Mouse (Mus musculus) layer of hippocampus, postnatal 25 days (tissue): ENCODE data around the gene Dglucy. TPM values are rescaled to one million over a fixed set of nuclear protein-coding genes. Genes with fewer than 3 reads are reported as not detected.

Source experiments
- total RNA-seq, 2 experiments: library from RNA; stranded (reverse); gene quantifications; 2 replicates each; pipeline ENCODE4 v1.2.3; 2021

The Dglucy gene
- total RNA-seq, 2 experiments from 2014 or later: 6.4 to 7.4 TPM

Other genes starting within 250 kb of the Dglucy start
- 10 to 100 TPM; 20.9 to 22.4 TPM for gene Rps6ka5, start 52.1 kb upstream of the Dglucy start, total RNA-seq
- gene Gpr68, start 129.1 kb downstream of the Dglucy start, total RNA-seq: 10 to 100 TPM; 18.1 to 20.7 TPM
- gene Ccdc88c, start 250.0 kb downstream of the Dglucy start, total RNA-seq: 10 to 100 TPM; 26.7 to 40.1 TPM